Mouse (Mus musculus): ENCODE results near the gene Thrb.

Gene Thrb

DNA sequence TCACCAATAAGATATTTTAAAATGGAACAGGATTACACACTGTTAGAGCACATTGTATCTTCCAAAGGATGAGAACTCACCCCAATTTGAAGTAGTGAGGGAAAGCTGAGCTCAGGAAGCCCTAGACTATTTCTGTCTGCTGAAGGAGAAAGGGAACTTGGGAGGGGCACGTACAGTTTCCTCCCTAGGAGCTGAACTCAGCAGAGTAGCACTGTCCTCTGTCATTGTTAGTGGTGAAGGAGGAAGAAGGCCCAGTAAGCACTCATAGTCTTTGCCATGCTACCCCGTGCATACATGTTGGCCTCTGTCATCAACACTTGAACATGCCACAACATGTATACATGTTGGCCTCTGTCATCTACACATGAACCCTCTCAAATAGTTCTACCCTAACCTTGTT lies 294.0 kb downstream of the Thrb start:
- DNase-seq (ENCODE audit: low spot score) = no peak

GRCm38 (mm10) chr14:17959901-17960300 lies 299.8 kb downstream of the Thrb start:
- no peak for DNase-seq (ENCODE audit: low spot score)

DNA sequence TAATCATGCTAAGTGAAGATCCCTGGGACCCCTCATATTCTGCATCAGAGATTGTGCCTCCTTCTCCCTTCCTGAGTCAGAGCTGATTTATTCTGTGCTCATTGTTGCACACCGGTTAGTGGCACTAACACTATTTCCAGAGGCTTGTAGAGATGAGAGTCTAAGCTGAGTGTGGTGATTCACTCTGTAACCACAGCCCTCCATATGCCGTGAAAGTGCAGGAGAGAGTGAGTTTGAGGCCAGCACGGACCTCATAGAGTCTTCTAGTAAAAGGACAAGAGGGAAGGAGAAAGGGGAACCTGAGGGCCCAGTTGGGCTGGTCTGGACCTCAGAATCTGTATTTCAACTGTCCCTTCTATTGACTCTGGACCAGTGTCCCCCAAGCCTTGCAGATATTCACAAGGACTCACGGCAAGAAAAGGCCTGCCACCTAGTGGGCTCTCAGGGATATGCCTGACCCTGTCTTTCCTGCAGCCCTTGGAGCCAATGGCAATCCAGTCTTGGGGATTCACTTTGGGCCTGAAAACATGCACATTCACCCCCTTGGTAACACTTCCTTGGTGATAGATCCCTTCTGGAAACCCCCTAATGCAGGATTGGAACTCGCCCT lies 307.2 kb downstream of the Thrb start:
- DNase-seq (ENCODE audit: low spot score) = no peak

DNA sequence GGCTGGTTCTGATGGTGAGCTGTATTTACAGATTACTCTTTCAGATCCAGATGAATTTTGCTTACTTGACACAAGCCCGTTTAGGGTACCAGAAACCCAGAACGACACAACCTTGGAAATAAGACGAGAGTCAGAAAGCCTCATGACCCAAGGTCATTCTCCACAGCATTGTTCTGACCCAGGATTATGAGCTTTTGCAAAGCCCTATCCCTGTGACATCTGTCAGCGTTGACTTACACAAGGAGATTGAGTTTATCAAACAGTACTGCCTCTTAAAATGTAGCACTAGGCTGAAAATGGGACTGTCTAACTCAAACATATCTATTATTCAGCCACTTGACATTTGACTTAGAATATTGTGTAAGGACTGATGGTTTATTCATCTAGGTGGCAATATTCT lies 312.1 kb downstream of the Thrb start:
- DNase-seq (ENCODE audit: low spot score) = no peak

DNA sequence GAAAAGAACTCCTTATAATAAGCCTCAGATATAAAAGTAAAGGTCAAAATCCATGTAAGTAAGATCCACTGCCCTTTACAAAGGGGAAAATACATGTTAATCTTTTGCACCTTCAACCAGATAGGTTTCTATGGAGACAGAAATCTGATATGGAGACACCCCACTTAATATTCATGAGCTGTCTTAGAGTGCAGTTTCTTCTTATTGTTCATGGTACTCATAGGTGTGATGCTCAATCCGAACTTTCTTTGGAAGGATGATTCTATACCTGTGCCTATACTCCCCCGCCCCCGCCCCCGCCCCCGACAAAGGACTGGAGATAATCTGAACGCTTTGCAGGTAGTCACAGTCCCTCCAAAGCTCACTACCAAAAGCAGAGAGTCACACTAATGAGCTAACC lies 312.6 kb downstream of the Thrb start:
- DNase-seq (ENCODE audit: low spot score) = no peak

- no peak for DNase-seq (ENCODE audit: low spot score)
Observed at GRCm38 (mm10) chr14:17975786-17976185, 315.7 kb downstream of the Thrb start.

GRCm38 (mm10) chr14:17978259-17978658 lies 318.2 kb downstream of the Thrb start:
- DNase-seq (ENCODE audit: low spot score) = no peak

- no peak for DNase-seq (ENCODE audit: low spot score)
Observed at GRCm38 (mm10) chr14:17981258-17981657, 321.2 kb downstream of the Thrb start.

DNA sequence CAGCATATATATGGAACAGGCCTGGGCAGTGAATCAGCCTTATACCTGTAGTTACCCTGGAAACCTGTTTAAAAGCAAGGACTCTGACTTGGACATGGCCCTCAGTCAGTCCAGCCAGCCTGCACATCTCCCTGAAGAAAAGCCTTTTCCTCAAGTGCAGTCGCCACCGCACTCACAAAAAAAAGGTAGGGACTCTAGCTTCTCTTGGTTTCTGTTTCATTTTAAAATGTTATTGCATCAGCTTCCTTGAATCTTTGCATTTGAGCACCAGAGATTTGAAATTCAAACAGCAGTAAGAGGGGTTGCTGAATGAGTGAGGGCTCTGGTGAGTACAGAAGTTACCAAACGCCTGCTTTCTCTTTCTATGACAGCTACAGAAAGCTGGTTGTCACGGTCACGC lies 322.0 kb downstream of the Thrb start:
- no peak for DNase-seq (ENCODE audit: low spot score)

DNA sequence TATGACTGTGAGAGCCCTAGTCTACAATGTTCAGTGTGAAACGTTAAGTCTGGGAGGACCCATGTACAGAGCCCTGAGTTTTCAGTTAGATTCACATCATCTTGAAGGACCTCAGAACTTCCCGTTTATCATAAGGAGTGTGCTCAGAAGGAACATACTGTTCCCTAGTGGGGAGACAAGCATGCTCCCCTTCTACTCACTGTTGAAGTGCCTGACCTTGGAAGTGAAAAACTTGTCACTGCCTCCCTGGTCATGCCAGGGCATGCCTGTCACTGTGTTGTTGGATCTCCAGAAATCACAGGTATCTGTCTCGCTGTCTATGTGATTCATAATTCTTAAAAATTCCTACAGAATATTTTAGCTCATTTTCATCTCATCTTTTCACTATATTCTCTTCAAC lies 323.3 kb downstream of the Thrb start:
- no peak for DNase-seq (ENCODE audit: low spot score)

- no peak for DNase-seq (ENCODE audit: low spot score)
Observed at GRCm38 (mm10) chr14:17983839-17984238, 323.8 kb downstream of the Thrb start.

GRCm38 (mm10) chr14:17988580-17988979 lies 328.5 kb downstream of the Thrb start:
- DNase-seq (ENCODE audit: low spot score) = no peak

DNA sequence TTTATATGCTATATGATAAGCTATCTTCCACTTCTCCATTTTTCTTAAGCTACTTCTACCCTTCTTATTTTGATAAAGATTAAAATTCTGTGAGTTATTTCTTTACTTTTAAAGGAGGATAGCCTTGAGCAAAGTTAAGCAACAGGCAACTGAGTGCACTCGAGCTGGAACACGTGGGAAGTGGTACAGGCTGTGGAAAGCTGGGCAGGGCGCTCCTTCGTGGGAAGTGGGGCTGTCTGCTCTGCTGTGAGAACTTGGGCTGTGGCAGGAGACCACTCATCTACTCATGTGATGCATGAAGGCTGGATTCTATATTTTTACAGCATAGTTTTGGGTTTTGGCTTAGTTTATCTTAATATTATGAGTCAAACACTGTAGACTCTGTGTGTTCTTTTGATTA lies 329.1 kb downstream of the Thrb start:
- no peak for DNase-seq (ENCODE audit: low spot score)

- DNase-seq (ENCODE audit: low spot score) = no peak
Observed at GRCm38 (mm10) chr14:17990186-17990585, 330.1 kb downstream of the Thrb start.

GRCm38 (mm10) chr14:18001886-18002285 lies 341.8 kb downstream of the Thrb start:
- DNase-seq (ENCODE audit: low spot score) = no peak

DNA sequence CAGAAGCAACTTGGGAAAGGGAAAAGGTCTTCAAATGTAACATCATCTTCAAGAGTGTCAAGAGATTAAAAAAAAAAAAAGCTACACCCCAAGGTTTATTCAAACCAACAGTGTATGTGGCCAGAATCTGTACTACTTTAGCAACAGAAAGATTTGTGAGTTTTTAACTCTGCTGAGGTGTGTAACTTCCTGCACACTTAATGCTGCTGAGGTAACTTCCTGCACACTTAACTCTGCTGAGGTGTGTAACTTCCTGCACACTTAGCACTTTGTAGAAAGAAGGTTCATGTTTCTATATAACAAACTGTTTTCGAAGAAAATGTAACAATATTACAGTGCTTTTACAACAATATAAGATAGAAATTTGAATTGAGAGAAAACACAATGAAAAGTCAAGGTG lies 343.6 kb downstream of the Thrb start:
- DNase-seq (ENCODE audit: low spot score) = no peak

GRCm38 (mm10) chr14:18008524-18008923 lies 348.5 kb downstream of the Thrb start:
- DNase-seq (ENCODE audit: low spot score) = no peak

DNA sequence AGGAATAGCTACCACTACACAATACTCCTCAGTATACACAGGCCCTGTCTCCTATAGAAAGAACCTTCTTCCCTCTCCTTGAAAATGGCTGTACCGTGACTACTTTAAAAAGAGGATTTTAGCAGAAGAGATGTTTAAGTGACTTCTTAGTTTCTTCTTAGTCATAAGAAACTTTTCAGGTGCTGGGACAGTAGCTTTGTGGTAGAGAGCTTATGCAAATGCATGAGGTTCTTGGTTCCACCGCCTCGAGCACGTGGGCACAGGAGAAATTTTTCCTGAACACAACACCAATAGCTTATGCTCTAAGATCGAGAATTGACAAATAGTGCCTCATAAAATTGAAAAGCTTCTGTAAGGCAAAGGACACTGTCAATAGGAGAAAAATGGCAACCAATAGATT lies 356.5 kb downstream of the Thrb start:
- DNase-seq (ENCODE audit: low spot score) = no peak

DNA sequence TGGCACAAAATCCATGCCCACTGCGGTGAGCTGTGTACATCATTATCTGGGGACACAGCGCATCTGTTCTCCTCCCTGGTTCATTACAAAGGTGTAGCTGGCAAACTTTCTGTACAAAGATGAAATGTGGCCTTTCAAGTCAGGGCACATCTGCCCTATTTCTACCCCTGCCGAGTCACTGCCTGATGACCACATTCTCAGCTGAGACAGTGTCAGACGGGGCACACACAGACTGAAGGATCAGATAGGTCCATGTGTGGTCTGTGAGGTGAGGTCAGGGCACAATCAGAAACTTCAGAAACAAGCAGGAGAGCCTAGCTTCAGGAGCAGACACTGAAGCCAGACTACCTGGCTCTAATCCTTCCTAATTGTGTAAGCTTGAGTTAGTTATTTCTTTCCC lies 360.1 kb downstream of the Thrb start:
- DNase-seq (ENCODE audit: low spot score) = no peak

- DNase-seq (ENCODE audit: low spot score) = no peak
Observed at GRCm38 (mm10) chr14:18020636-18021035, 360.6 kb downstream of the Thrb start.

DNA sequence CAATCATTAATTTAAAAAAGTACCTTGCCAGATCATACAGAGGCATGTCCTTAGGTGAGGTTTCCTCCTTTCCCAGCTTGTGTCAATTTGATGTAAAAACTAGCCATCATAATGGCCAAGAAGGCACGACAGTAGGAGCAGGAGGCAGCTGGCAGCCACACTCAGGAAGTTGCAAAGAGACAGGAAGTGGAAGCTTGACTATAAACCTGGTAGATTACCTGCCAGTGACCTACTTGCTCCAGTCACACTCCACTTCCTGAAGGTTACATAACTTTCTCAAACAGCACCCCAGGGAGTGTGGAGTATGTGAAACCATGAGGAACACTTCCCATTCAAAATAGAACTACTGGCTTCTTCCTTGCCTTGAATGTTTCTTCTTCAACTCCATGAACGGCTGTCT lies 361.7 kb downstream of the Thrb start:
- no peak for DNase-seq (ENCODE audit: low spot score)

DNA sequence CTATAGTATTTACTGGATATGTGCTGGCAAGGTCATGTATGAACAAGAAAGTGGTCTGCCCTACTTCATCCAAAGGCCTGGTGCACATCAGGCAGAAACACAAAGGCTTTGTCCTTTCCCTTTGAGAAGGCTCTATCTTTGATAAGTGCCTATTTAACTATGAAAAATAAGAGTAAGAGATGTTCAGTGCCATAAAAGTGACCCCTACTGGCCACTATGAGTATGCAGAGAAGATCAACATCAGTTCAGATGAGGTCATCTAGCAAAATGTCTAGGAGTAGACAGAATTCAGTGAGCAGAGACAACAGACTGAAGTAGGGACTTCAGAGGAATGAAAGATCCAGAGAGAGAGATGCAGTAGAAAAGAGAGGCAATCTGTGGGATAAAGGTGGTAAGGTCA lies 362.3 kb downstream of the Thrb start:
- no peak for DNase-seq (ENCODE audit: low spot score)

DNA sequence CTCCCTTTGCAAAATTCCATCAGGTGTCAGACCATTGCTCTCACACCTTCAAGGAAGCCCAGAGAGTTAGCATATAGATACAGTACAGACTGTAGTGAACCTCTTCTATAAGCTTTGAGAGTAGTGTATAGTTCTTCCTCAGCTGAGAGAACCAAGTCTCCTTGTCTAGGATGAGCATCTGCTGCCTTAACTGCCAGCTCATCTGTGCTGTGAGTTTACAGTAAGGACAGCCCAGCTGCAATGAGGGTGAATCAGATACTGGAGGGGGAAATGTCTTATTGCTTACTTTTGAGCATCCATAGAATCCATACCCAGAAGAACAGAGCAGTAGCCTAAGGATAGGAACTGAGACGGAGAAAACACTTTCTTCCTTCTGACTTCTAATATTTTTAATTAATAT lies 367.8 kb downstream of the Thrb start:
- no peak for DNase-seq (ENCODE audit: low spot score)

- DNase-seq (ENCODE audit: low spot score) = no peak
Observed at GRCm38 (mm10) chr14:18029181-18029932, 369.3 kb downstream of the Thrb start.
